Mouse (Mus musculus) activated CD4-positive, CD25-positive, alpha-beta regulatory T cell, adult 4 months (primary cell): ENCODE data around the gene Hist1h3e. TPM values are rescaled to one million over a fixed set of nuclear protein-coding genes. Genes with fewer than 3 reads are reported as not detected.
A peak's percentile ranks its signal among the peaks of the same experiment; 100 is the strongest.
"Not testable (repeated sequence)": the region's sequence is repeated elsewhere in the genome, so short reads cannot be mapped to it uniquely, and the experiment has no call there.

ENCODE experiments used
- ATAC-seq: one replicate; pipeline ENCODE4 v1.8.0; 2017
- polyA plus RNA-seq, 2 experiments: library from polyadenylated mRNA; unstranded; fragments of 100-300 nt; shearing (Covaris generic); gene quantifications; one replicate each; pipeline ENCODE4 v1.2.1; 2017

Hist1h3e gene
- polyA plus RNA-seq, 2 experiments from 2014 or later, result 0.86 to 1.6 TPM

- not testable (repeated sequence) for ATAC-seq
Observed at GRCm38 (mm10) chr13:23561531-23561882, 662 bp downstream of the Hist1h3e start.

GRCm38 (mm10) chr13:23560699-23561098, 1.5 kb downstream of the Hist1h3e start:
- ATAC-seq, result not testable (repeated sequence)

GRCm38 (mm10) chr13:23556906-23557305, 5.3 kb downstream of the Hist1h3e start:
- no peak for ATAC-seq

GRCm38 (mm10) chr13:23555839-23556416, 6.2 kb downstream of the Hist1h3e start:
- ATAC-seq, result peak; percentile 66

- ATAC-seq, result peak; percentile 62
Observed at GRCm38 (mm10) chr13:23554925-23555838, 7.0 kb downstream of the Hist1h3e start.

GRCm38 (mm10) chr13:23554393-23554792, 7.8 kb downstream of the Hist1h3e start:
- ATAC-seq, result no peak

- no peak for ATAC-seq
Observed at GRCm38 (mm10) chr13:23552962-23553361, 9.2 kb downstream of the Hist1h3e start, which contains the start of gene Hist1h1d. Gene Hist1h1d (plus strand): TSS chr13:23553262.

GRCm38 (mm10) chr13:23551931-23552914, 9.9 kb downstream of the Hist1h3e start:
- ATAC-seq, result no peak

- ATAC-seq, result peak; percentile 66
Observed at GRCm38 (mm10) chr13:23551146-23551834, 10.9 kb downstream of the Hist1h3e start, which contains the start of gene Hist1h4f. Gene Hist1h4f (minus strand): TSS chr13:23551648.

GRCm38 (mm10) chr13:23550761-23551145, 11.4 kb downstream of the Hist1h3e start:
- no peak for ATAC-seq

GRCm38 (mm10) chr13:23546694-23547093, 15.5 kb downstream of the Hist1h3e start:
- ATAC-seq, result no peak

GRCm38 (mm10) chr13:23544787-23545120, 17.4 kb downstream of the Hist1h3e start:
- peak; percentile 4 for ATAC-seq

- ATAC-seq, result peak; percentile 79
Observed at GRCm38 (mm10) chr13:23543965-23544786, 18.0 kb downstream of the Hist1h3e start, which contains the start of gene Hist1h3f. Gene Hist1h3f (plus strand): TSS chr13:23544052.

- ATAC-seq, result peak; percentile 91
Observed at GRCm38 (mm10) chr13:23542999-23543607, 19.1 kb downstream of the Hist1h3e start, which contains the start of gene Hist1h2bh. Gene Hist1h2bh (minus strand): TSS chr13:23543392.

GRCm38 (mm10) chr13:23542225-23542980, 19.8 kb downstream of the Hist1h3e start:
- ATAC-seq, result not testable (repeated sequence)

GRCm38 (mm10) chr13:23541497-23541896, 20.7 kb downstream of the Hist1h3e start:
- no peak for ATAC-seq

- not testable (repeated sequence) for ATAC-seq
Observed at GRCm38 (mm10) chr13:23539821-23540220, 22.3 kb downstream of the Hist1h3e start.

GRCm38 (mm10) chr13:23538249-23538648, 23.9 kb downstream of the Hist1h3e start:
- no peak for ATAC-seq

GRCm38 (mm10) chr13:23537006-23537710, 25.0 kb downstream of the Hist1h3e start:
- ATAC-seq, result no peak
